Mouse (Mus musculus) splenic B cell, adult 2 months (primary cell): ENCODE data around the gene Klc2.
"Not testable (repeated sequence)": the region's sequence is repeated elsewhere in the genome, so short reads cannot be mapped to it uniquely, and the experiment has no call there.

Source experiments
- DNase-seq: peaks from one replicate; pipeline ENCODE4 v3.0.0-alpha.2; 2011; ENCODE audit warnings: low read depth, low spot score
- H3K27me3 ChIP-seq: 2 replicates; pipeline ENCODE4 v1.6.1; 2012; ENCODE audit warnings: mild to moderate bottlenecking, low read length, moderate library complexity, mixed read lengths; ENCODE audit not compliant: control insufficient read depth, poor library complexity, insufficient read depth, severe bottlenecking
- H3K36me3 ChIP-seq: 2 replicates; pipeline ENCODE4 v1.6.1; 2012; ENCODE audit warnings: mild to moderate bottlenecking, low read length, moderate library complexity, mixed read lengths; ENCODE audit not compliant: control insufficient read depth, poor library complexity, insufficient read depth, severe bottlenecking

Gene Klc2

GRCm38 (mm10) chr19:5094243-5094632, 24.1 kb downstream of the Klc2 start:
- Histone ChIP-seq H3K27me3 (peaks cover 3% of the 10 kb centered on the region; the same call in 1 of the 2 replicates), H3K36me3 (0 out of 2 replicates have a peak, but pooled peaks cover under 1% of the 10 kb centered on the region)
- peak; percentile 89 for DNase-seq

- H3K27me3 ChIP-seq, result peaks cover 3% of the 10 kb centered on the region; the same call in 1 of the 2 replicates
- H3K36me3 ChIP-seq, result no peaks in the 10 kb centered on the region
- DNase-seq, result no peak
Observed at GRCm38 (mm10) chr19:5093481-5094242, 24.7 kb downstream of the Klc2 start.

GRCm38 (mm10) chr19:5092083-5092482, 26.3 kb downstream of the Klc2 start:
- Histone ChIP-seq H3K36me3 (no peaks in the 10 kb centered on the region), H3K27me3 (peaks cover 3% of the 10 kb centered on the region; the same call in 1 of the 2 replicates)
- no peak for DNase-seq

- Histone ChIP-seq H3K36me3 (no peaks in the 10 kb centered on the region), H3K27me3 (no peaks in the 10 kb centered on the region)
- no peak for DNase-seq
Observed at GRCm38 (mm10) chr19:5089324-5089723, 29.0 kb downstream of the Klc2 start.

- Histone ChIP-seq H3K36me3 (no peaks in the 10 kb centered on the region), H3K27me3 (no peaks in the 10 kb centered on the region)
- DNase-seq, result peak; percentile 98
Observed at GRCm38 (mm10) chr19:5087884-5088728, 30.3 kb downstream of the Klc2 start, which contains the start of gene Yif1a. Yif1a (plus strand) TSS chr19:5088538.

DNA sequence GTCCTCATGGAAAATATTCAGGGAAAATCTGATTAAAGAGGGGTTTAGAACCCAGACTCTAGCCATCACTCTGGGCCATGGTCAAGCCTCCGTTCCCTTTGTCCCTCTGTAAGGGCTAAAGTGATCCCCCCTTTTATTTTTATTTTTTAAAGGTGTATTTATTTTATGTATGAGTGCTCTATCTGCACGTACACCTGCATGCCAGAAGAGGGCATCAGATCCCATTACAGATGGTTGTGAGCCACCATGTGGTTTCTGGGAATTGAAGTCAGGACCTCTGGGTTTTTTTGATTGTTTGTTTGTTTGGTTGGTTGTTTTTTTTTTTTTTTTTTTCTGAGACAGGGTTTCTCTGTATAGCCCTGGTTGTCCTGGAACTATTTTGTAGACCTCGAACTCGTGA, 31.8 kb downstream of the Klc2 start:
- not testable (repeated sequence) for DNase-seq, H3K36me3 ChIP-seq, H3K27me3 ChIP-seq

DNA sequence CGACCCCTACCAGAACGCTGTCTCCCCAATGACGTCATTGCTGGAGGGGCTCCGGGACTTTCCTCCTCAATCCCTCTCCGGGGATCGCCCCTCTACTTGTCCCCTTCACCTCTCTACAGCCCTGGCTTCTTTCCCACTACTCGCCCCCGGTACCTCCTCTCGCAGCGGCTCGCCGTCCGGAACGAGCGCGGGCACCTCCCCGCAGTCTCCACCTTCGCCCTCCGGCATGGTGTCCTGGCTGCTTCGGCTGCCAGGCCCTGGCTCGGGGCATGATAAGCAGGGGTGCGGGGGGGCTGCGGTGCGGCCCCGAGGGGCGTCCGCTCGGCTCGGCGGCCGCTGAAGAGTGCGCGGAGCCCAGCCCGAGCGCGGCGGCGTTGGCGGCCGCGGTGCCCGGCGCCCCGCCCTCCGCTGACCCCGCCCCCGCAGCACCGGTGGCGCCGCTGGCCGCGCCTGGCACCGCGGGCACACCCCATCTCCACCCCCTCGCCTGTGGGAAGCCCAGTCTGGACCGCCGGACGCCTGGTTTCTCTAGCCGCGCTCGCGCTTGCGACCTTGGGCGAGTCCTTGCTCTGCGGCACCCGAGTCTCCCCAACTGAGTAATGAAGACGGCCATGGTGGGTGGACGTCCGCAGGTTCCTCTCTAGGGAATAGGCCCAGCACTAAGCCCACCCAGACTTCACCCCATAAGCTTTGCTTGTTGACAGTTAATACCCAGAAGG, 33.1 kb downstream of the Klc2 start, which contains the start of gene Tmem151a:
Gene Tmem151a (minus strand): TSS at position 387 of the 719 bp plus-strand sequence.
- DNase-seq, result peak; percentile 42
- Histone ChIP-seq H3K36me3 (no peaks in the 10 kb centered on the region), H3K27me3 (no peaks in the 10 kb centered on the region)

GRCm38 (mm10) chr19:5084834-5085144, 33.6 kb downstream of the Klc2 start:
- H3K27me3 ChIP-seq, result no peaks in the 10 kb centered on the region
- DNase-seq, result no peak
- no peaks in the 10 kb centered on the region for H3K36me3 ChIP-seq

DNA sequence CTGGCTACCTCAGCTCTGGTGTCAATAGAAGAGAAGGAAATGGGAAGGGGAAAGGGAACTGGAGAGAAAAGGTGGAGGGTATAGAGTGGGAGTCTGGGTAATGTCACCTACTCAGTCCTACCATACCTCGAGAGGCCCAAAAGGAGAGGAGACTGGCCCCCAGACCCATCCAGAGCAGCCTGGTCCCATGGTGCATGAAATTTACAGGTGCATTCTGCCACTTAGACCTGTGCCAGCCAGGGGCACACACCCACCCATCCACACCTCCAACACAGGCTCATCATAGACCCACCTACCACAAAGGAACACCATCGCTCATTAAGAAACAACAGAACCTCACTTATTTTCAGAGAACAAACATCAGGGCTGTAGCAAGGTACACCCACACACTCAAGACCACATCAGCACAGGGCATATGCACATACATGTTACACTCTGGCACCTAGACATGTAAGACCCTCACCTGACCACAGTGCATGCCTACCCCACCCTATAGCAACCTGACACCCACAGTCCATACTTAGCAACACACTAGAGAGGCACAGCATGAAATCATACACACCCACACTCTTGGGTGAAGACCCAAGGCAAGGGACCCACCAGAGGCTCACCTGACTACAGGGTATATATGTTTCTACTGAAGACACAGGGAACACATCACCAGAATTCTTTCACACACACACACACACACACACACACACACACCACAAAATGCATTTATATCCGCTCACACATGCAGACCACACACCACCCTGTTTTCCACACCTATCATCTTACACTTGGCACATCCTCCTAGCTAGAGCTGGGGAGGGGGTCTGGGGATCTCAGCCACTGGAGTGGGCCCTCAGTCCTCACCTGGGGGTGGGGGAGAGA, 34.2 kb downstream of the Klc2 start:
- DNase-seq, result no peak
- no peaks in the 10 kb centered on the region for H3K27me3 ChIP-seq
- no peaks in the 10 kb centered on the region for H3K36me3 ChIP-seq

- DNase-seq, result no peak
- Histone ChIP-seq H3K36me3 (no peaks in the 10 kb centered on the region), H3K27me3 (no peaks in the 10 kb centered on the region)
Observed at GRCm38 (mm10) chr19:5082596-5082995, 35.8 kb downstream of the Klc2 start.

DNA sequence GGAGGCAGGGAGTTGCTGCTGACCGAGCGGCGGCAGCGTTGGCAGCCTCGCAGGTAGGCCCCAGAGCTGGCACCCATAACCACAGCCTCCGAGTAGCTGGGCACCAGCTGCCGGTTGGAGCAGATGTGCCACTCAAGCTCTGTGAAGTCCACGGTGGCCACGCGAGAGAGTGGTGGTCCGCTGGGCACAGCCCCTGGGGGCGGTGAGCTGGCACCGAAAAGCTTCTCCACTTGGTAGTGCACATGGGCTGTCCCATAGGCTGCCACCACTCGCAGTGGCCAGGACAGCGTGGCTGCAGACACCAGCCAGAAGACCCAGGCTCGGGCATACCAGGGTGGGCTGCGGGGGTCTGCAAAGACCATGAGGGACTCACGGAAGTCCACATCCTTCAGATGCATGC, 36.4 kb downstream of the Klc2 start:
- Histone ChIP-seq H3K27me3 (no peaks in the 10 kb centered on the region), H3K36me3 (no peaks in the 10 kb centered on the region)
- DNase-seq, result no peak

DNA sequence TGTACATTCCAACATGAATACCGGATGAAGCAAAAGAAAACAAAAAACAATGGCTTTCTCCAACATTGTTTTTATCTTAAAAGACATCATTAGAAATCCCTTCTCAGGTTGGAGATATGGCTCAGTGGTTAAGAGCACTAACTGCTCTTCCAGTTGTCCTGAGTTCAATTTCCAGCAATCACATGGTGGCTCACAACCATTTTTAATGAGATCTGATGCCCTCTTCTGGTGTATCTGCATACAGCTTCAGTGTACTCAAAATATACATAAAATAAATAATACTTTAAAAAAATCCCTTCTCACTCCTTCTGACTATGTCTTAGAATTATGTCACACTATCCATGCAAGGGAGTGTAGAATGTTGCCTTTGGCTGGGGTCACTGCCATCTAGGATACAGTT, 39.1 kb downstream of the Klc2 start:
- Histone ChIP-seq H3K36me3 (no peaks in the 10 kb centered on the region), H3K27me3 (no peaks in the 10 kb centered on the region)
- DNase-seq, result no peak

DNA sequence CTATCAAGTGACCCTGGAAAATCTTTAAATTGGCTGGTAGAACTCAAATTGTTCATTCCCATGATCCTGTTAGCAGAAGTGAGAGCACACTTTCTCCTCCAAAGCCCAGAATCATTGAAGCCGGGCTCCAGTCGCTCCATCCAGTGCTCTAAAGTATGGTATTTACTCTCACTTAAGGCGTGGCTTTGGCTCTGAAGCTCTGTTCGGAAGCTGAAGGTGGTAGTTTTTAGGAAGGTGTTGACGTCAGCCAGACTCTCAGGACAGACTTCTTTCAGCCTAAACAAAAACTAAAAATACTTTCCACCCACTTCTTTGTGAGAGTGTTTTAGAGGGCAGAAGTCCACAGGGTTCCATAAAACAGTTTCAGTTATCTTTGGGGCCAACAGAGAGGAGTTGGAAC, 44.8 kb downstream of the Klc2 start:
- peaks cover 2% of the 10 kb centered on the region; the same call in 1 of the 2 replicates for H3K27me3 ChIP-seq
- DNase-seq, result no peak

DNA sequence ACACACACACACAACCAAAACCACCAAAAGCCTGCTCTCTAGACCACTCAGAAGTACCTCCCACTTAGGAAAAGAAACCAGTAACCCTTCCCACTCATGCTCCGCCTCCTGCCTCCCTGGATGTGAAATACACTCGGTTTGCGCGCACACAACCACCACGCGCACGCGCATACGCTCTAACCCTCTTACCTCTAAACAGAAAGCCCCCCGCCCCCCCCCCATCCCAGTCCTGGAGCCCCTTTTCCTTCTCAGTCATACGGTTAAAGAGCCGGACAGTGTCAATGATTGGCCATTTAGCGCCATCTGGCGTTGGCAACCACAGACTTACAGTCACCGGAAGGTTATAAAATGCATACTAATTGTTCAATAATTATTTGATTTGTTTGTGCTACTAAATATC, 45.3 kb downstream of the Klc2 start:
- H3K36me3 ChIP-seq, result no peaks in the 10 kb centered on the region
- peak; percentile 76 for DNase-seq
- peaks cover 2% of the 10 kb centered on the region; the same call in 1 of the 2 replicates for H3K27me3 ChIP-seq

More for the DNA sequence above, 44.8 kb downstream of the Klc2 start:
- no peaks in the 10 kb centered on the region for H3K36me3 ChIP-seq
